Mouse (Mus musculus): Measurements from ENCODE around the gene Marveld1. TPM values are rescaled to one million over a fixed set of nuclear protein-coding genes. Genes with fewer than 3 reads are reported as not detected.

Gene Marveld1
- polyA plus RNA-seq, 1 experiment from 2014 or later = 3.2 TPM

DNA sequence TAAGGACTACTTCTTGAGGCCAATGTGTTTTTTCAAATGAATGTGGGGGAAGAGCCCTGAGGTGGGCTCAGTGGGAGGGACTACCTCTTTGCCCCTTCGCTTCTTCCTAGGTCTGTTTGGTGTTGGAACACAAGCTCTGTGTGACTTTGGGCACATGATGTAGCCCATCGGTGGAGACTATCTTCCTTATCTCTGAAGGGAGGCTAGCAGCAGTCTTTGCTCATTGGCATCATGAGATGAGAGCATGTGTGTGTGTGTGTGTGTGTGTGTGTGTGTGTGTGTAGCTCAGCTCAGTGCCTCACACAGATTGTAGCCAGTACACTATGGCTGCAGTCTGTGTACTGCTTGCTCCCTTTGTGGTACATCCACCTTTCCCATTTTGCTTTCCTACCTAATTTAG, 30.3 kb downstream of the Marveld1 start:
- 0 out of 2 replicates have a peak overlapping the region, but pooled peaks have one; percentile 4 for H3K9ac ChIP-seq
- peak; percentile 55 for ATAC-seq (ENCODE audit: insufficient read depth)

DNA sequence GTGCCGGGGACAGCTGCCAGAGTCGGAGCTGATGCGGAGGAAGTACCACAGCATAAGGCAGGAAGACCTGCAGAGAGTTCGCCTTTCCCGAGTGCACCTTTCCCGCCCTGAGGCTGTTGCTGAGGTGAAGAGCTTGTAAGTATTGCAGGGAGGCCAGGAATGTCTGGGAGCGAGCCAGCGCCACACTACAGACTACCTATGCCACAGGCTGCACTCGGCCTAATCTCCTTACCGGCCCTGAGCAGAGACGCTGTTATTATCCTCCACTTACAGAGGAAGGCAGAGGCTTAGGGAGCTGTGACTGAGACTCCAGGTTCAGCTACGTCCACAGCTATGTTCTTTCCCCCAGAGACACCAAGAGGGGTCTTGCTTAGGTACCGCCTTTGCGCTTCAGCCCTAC, 32.2 kb downstream of the Marveld1 start:
- Histone ChIP-seq H3K9me3 (replicated peaks) (no peaks in the 10 kb centered on the region), H3K4me2 (no peak overlapping the region), H3K27me3 (no peaks in the 10 kb centered on the region), H3K36me3 (replicated peaks) (peaks cover 55% of the 10 kb centered on the region), H3K27ac (replicated peaks) (no peak overlapping the region), H3K4me3 (replicated peaks) (no peak overlapping the region), H3K9ac (no peak overlapping the region), H3K4me1 (replicated peaks) (peaks cover 22% of the 10 kb centered on the region)
- ATAC-seq (ENCODE audit: insufficient read depth) = no peak
- WGBS (ENCODE audit: insufficient replicate concordance) = 90% methylated on average over 14 of the region's 14 CpGs

More for the DNA sequence above, 30.3 kb downstream of the Marveld1 start:
- H3K27ac ChIP-seq (replicated peaks) = peak overlapping the region; percentile 24
- peak overlapping the region; percentile 19 for H3K4me2 ChIP-seq
- no peaks in the 10 kb centered on the region for H3K27me3 ChIP-seq
- 19% methylated on average over 2 of the region's 2 CpGs for WGBS (ENCODE audit: insufficient replicate concordance)
- peaks cover 29% of the 10 kb centered on the region for H3K4me1 ChIP-seq (replicated peaks)
- no peaks in the 10 kb centered on the region for H3K9me3 ChIP-seq (replicated peaks)
- H3K36me3 ChIP-seq (replicated peaks) = peaks cover 36% of the 10 kb centered on the region
- no peak overlapping the region for H3K4me3 ChIP-seq (replicated peaks)

GRCm38 (mm10) chr19:42182673-42183072, 35.5 kb downstream of the Marveld1 start:
- no peaks in the 10 kb centered on the region for H3K27me3 ChIP-seq
- no peaks in the 10 kb centered on the region for H3K9me3 ChIP-seq (replicated peaks)
- no peak overlapping the region for H3K4me2 ChIP-seq
- H3K27ac ChIP-seq (replicated peaks) = no peak overlapping the region
- 68% methylated on average over 6 of the region's 6 CpGs for WGBS (ENCODE audit: insufficient replicate concordance)
- H3K4me1 ChIP-seq (replicated peaks) = peaks cover 3% of the 10 kb centered on the region
- H3K36me3 ChIP-seq (replicated peaks) = peaks cover 71% of the 10 kb centered on the region
- no peak overlapping the region for H3K9ac ChIP-seq
- no peak for ATAC-seq (ENCODE audit: insufficient read depth)
- no peak overlapping the region for H3K4me3 ChIP-seq (replicated peaks)

- no peak for ATAC-seq (ENCODE audit: insufficient read depth)
- Histone ChIP-seq H3K27me3 (no peaks in the 10 kb centered on the region), H3K4me2 (no peak overlapping the region), H3K4me1 (replicated peaks) (no peaks in the 10 kb centered on the region), H3K36me3 (replicated peaks) (peaks cover 40% of the 10 kb centered on the region), H3K9me3 (replicated peaks) (no peaks in the 10 kb centered on the region), H3K27ac (replicated peaks) (no peak overlapping the region), H3K4me3 (replicated peaks) (no peak overlapping the region), H3K9ac (no peak overlapping the region)
- 68% methylated on average over 4 of the region's 4 CpGs for WGBS (ENCODE audit: insufficient replicate concordance)
These were observed 42.5 kb downstream of the Marveld1 start for GRCm38 (mm10) chr19:42189735-42190134.

DNA sequence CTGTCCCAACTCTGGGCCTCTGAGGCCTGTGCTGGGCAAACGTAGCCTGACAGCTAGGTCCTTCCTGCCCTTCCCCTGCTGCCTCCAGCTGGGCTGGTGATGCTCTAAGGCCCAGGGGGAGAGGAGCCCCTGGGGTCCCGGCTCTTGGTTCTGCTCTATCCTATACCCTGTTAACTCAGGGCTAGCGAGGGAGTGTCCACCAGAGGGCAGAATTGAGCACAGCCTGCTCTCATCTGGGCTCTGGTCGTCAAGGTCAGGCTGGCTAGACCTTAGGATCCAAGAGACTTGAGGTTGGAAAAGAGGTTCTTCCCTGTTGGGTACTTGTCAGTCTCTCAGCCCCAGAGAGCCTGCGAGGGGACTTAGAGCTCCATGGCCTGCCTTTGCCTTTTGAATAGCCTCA, 43.3 kb downstream of the Marveld1 start:
- Histone ChIP-seq H3K27ac (replicated peaks) (no peak overlapping the region), H3K4me1 (replicated peaks) (no peaks in the 10 kb centered on the region), H3K4me3 (replicated peaks) (no peak overlapping the region), H3K36me3 (replicated peaks) (peaks cover 33% of the 10 kb centered on the region), H3K4me2 (no peak overlapping the region), H3K9me3 (replicated peaks) (no peaks in the 10 kb centered on the region), H3K27me3 (no peaks in the 10 kb centered on the region), H3K9ac (no peak overlapping the region)
- ATAC-seq (ENCODE audit: insufficient read depth) = no peak; the same call in 1 of the 2 replicates
- WGBS (ENCODE audit: insufficient replicate concordance) = 29% methylated on average over 5 of the region's 5 CpGs

- no peak overlapping the region for H3K4me3 ChIP-seq (replicated peaks)
- ATAC-seq (ENCODE audit: insufficient read depth) = no peak
- H3K9ac ChIP-seq = no peak overlapping the region
- no peaks in the 10 kb centered on the region for H3K4me1 ChIP-seq (replicated peaks)
- WGBS (ENCODE audit: insufficient replicate concordance) = 72% methylated on average over 2 of the region's 2 CpGs
- peaks cover 9% of the 10 kb centered on the region for H3K27me3 ChIP-seq
- H3K4me2 ChIP-seq = no peak overlapping the region
- H3K27ac ChIP-seq (replicated peaks) = no peak overlapping the region
- no peaks in the 10 kb centered on the region for H3K9me3 ChIP-seq (replicated peaks)
- H3K36me3 ChIP-seq (replicated peaks) = peaks cover 26% of the 10 kb centered on the region
These were observed 46.1 kb downstream of the Marveld1 start for GRCm38 (mm10) chr19:42193311-42193710.

- 48% methylated on average over 4 of the region's 4 CpGs for WGBS (ENCODE audit: insufficient replicate concordance)
- no peak for ATAC-seq (ENCODE audit: insufficient read depth)
These were observed 49.2 kb downstream of the Marveld1 start for GRCm38 (mm10) chr19:42196378-42196777.

GRCm38 (mm10) chr19:42197066-42197465, 49.9 kb downstream of the Marveld1 start:
- Histone ChIP-seq H3K4me3 (replicated peaks) (no peak overlapping the region), H3K27ac (replicated peaks) (no peak overlapping the region), H3K9ac (no peak overlapping the region), H3K9me3 (replicated peaks) (no peaks in the 10 kb centered on the region), H3K36me3 (replicated peaks) (peaks cover 8% of the 10 kb centered on the region), H3K27me3 (peaks cover 46% of the 10 kb centered on the region), H3K4me1 (replicated peaks) (no peaks in the 10 kb centered on the region), H3K4me2 (no peak overlapping the region)
- no peak for ATAC-seq (ENCODE audit: insufficient read depth)
- 37% methylated on average over 4 of the region's 4 CpGs for WGBS (ENCODE audit: insufficient replicate concordance)

More at GRCm38 (mm10) chr19:42196378-42196777, 49.2 kb downstream of the Marveld1 start:
- Histone ChIP-seq H3K36me3 (replicated peaks) (peaks cover 15% of the 10 kb centered on the region), H3K4me1 (replicated peaks) (no peaks in the 10 kb centered on the region), H3K4me2 (no peak overlapping the region), H3K9me3 (replicated peaks) (no peaks in the 10 kb centered on the region), H3K27me3 (peaks cover 39% of the 10 kb centered on the region), H3K4me3 (replicated peaks) (no peak overlapping the region), H3K27ac (replicated peaks) (no peak overlapping the region), H3K9ac (no peak overlapping the region)

GRCm38 (mm10) chr19:42198026-42198425, 50.8 kb downstream of the Marveld1 start:
- Histone ChIP-seq H3K4me1 (replicated peaks) (no peaks in the 10 kb centered on the region), H3K4me3 (replicated peaks) (no peak overlapping the region), H3K4me2 (no peak overlapping the region), H3K9ac (no peak overlapping the region), H3K27ac (replicated peaks) (no peak overlapping the region), H3K36me3 (replicated peaks) (no peaks in the 10 kb centered on the region), H3K27me3 (peaks cover 56% of the 10 kb centered on the region), H3K9me3 (replicated peaks) (no peaks in the 10 kb centered on the region)
- 54% methylated on average over 11 of the region's 11 CpGs for WGBS (ENCODE audit: insufficient replicate concordance)
- ATAC-seq (ENCODE audit: insufficient read depth) = no peak

Other genes starting within 250 kb of the Marveld1 start
- 267 and 322 TPM in 2 replicates for gene Pgam1, start 235.5 kb upstream of the Marveld1 start, polyA plus RNA-seq (2015; fragmentation: Nextera tagmentation; extraction: Ambion mirVana)
- gene Exosc1, start 214.0 kb upstream of the Marveld1 start, polyA plus RNA-seq (2015; fragmentation: Nextera tagmentation; extraction: Ambion mirVana) = 29.2 and 31.4 TPM in 2 replicates
- 33.7 and 39.6 TPM in 2 replicates for gene Zdhhc16, start 213.9 kb upstream of the Marveld1 start, polyA plus RNA-seq (2015; fragmentation: Nextera tagmentation; extraction: Ambion mirVana)
- gene Mms19, start 166.2 kb upstream of the Marveld1 start, polyA plus RNA-seq (2015; fragmentation: Nextera tagmentation; extraction: Ambion mirVana) = 10.1 and 10.3 TPM in 2 replicates
- gene Ubtd1, start 165.6 kb upstream of the Marveld1 start, polyA plus RNA-seq (2015; fragmentation: Nextera tagmentation; extraction: Ambion mirVana) = 5.2 and 6.3 TPM in 2 replicates
- gene Ankrd2, start 111.4 kb upstream of the Marveld1 start, polyA plus RNA-seq (2015; fragmentation: Nextera tagmentation; extraction: Ambion mirVana) = 0.17 and 0.21 TPM in 2 replicates
- gene Hoga1, start 101.8 kb upstream of the Marveld1 start, polyA plus RNA-seq (2015; fragmentation: Nextera tagmentation; extraction: Ambion mirVana) = 50.6 and 59.0 TPM in 2 replicates
- gene 4933411K16Rik, start 95.2 kb upstream of the Marveld1 start, polyA plus RNA-seq (2015; fragmentation: Nextera tagmentation; extraction: Ambion mirVana) = 0.22 and 0.26 TPM in 2 replicates
- gene Morn4, start 61.0 kb upstream of the Marveld1 start, polyA plus RNA-seq (2015; fragmentation: Nextera tagmentation; extraction: Ambion mirVana) = 1.4 TPM in 2 replicates
- 10.5 and 11.1 TPM in 2 replicates for gene Pi4k2a, start 56.9 kb upstream of the Marveld1 start, polyA plus RNA-seq (2015; fragmentation: Nextera tagmentation; extraction: Ambion mirVana)
- gene Avpi1, start 18.3 kb upstream of the Marveld1 start, polyA plus RNA-seq (2015; fragmentation: Nextera tagmentation; extraction: Ambion mirVana) = 19.9 and 25.0 TPM in 2 replicates
- 8.8 and 10.1 TPM in 2 replicates for gene Zfyve27, start 16.6 kb downstream of the Marveld1 start, polyA plus RNA-seq (2015; fragmentation: Nextera tagmentation; extraction: Ambion mirVana)
- gene Sfrp5, start 54.9 kb downstream of the Marveld1 start, polyA plus RNA-seq (2015; fragmentation: Nextera tagmentation; extraction: Ambion mirVana) = 0.12 TPM in 1 of 2 replicates, not detected in the other
- 0.05 TPM in 1 of 2 replicates, not detected in the other for gene Golga7b, start 100.2 kb downstream of the Marveld1 start, polyA plus RNA-seq (2015; fragmentation: Nextera tagmentation; extraction: Ambion mirVana)

Measured in liver, embryonic 15.5 days (tissue).